Mouse (Mus musculus) megakaryocyte-erythroid progenitor cell, adult 5-6 weeks (primary cell): ENCODE data around the gene Nek6. TPM values are rescaled to one million over a fixed set of nuclear protein-coding genes. Genes with fewer than 3 reads are reported as not detected.

Experiments used
- ATAC-seq: replicated peaks from 2 replicates; pipeline ENCODE4 v1.8.0; 2016; ENCODE audit warnings: mild to moderate bottlenecking, inconsistent platforms; ENCODE audit not compliant: severe bottlenecking, poor library complexity, low FRiP score, low TSS enrichment
- total RNA-seq, 2 experiments: library from RNA; stranded (forward) in 1 of 2; stranded (reverse) in 1 of 2; fragments of 200-1000, 215-1000 nt in 1 of 2; fragments of >200 nt in 1 of 2; fragmentation: Nextera tagmentation in 1 of 2; gene quantifications; 2 replicates each; pipeline ENCODE4 v1.2.3; 2014 to 2017

Nek6 gene
- total RNA-seq, 2 experiments from 2014 or later = 0.05 TPM; not detected in 1

DNA sequence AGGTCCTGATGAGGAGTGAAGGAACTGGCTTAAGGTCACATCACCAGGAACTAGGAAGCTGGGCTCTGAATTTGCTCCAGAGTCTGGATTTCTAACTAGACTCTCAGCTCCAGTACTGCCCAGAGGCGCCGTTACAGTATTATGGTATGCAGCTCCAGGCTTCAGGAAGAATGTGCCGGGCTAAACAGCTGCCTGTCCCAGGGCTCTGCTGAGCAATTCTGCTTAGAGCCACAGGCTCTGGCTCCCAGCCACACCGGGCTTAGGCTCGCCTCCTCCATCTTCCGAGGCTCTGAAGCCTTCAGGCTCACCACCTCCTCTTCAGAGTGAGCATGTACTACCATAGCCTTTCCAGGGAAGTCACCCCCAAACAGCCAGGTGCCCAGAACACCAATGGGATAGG, 7.1 kb upstream of the Nek6 start:
- ATAC-seq = no peak

GRCm38 (mm10) chr2:38507181-38507580, 4.3 kb upstream of the Nek6 start:
- ATAC-seq = no peak

DNA sequence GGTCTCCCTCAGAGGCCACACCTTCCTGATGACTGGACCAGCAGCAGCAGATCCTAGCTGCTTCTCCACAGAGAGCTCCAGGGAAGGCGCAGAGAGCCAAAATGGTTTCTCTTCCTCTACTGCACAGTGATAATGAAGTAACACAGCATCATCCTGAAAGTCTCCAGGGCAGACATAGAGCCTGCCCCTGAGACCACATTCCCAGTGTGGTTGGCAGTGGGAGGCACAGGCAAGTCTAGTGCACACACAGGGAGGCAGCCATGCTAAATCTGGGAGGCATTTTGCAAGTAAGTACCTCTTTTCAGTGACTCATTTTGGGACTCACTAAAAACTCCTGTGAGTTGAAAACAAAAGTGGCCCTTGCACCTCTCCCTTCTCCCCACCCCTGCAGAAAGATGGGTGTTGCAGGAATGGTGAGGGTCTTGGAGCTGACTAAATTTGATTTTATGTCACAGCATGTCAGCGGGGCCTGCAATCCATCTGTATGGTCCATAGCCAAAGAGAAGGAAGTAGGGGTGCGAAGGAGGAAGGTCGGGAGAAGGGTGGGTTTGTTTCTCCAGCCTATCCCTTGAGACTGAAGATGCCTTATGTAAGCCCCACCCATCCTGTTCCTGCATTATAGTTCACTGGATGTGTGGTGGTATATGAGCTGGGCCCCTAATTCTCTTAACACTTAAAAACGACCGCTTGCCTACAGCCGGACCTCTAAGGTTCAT, 2.3 kb upstream of the Nek6 start:
- ATAC-seq = no peak

- peak; percentile 30 for ATAC-seq
These were observed 1.3 kb upstream of the Nek6 start for GRCm38 (mm10) chr2:38510120-38510519.

DNA sequence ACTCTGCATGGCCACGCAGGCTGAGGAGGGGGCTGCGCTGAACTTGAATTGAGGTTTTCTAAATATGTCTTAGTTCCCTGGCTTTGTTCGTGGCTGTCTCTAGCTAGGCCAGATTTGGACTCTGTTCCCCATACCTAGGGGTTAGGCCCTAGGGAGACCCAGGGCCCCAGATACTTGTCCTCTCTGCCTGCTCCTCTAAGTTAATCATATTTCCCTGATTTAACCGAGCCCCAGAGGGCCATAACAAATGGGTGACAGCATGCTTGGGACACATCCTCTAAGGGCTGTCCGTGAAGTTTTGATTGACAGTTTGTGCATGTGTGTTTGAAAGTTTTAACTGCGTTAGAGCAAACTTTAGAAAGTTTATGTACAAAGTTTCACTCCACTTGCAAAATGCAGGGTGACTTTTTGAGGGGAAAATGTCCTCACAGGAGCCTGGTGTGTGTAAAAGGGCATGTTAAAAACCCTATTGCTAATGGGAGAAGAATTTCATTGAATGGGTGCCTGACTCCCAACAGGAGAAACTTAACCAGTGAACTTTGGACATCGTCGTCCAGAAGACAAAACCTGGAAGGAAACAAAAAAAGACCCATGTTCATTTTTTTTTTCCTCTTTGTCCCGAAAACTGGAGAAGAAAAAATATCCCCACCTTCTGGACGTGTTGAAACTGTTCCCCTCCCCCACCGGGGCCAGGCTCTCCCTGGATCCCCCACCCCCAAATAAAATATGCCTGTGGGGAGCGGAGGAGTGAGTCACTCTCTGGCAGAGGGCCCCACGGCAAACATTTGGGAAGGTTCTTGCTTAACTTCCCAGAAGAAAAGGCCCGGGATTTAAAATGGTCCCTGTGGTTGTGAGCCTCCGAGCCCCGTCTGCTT, 1.1 kb downstream of the Nek6 start:
- no peak for ATAC-seq

DNA sequence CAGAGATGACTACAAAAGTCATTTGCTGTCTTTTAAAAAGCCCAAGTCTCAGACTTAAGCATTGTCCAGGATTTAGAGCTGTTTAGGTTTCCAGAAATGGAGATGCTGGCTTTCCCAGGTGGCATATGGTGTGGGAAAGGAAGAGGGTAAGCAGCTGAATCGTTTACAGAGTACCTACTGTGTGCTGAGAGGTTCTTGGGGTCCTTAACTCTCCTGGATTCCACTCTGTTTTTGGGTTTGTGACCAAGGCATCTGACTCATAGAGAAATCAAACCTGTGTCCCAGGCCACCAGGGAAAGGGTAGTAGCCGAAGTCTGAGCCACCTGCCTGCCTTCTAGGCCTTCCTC, 1.7 kb downstream of the Nek6 start:
- no peak for ATAC-seq

GRCm38 (mm10) chr2:38514411-38514810, 3.0 kb downstream of the Nek6 start:
- ATAC-seq = no peak

- no peak for ATAC-seq
These were observed 4.0 kb downstream of the Nek6 start for GRCm38 (mm10) chr2:38515446-38515845.

DNA sequence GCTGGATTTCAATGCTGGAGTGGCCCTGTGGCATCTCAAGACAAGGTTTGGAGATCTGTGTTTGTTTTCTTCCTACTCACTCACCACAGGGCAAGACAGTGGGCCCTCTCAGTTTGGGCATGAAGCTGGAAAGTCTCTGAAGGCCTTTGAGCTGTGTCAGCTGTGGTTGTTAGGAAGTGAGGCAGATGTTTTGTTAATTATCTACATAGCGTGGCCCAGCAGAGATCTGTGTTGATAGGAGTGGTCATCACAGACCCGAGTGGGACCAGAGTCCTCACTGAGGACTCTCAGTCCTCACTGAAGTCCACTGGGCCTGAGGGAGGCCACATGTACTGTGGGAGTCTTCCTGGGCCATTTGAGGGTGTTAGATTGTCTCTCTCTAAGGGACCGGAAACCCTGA, 5.0 kb downstream of the Nek6 start:
- ATAC-seq = no peak

DNA sequence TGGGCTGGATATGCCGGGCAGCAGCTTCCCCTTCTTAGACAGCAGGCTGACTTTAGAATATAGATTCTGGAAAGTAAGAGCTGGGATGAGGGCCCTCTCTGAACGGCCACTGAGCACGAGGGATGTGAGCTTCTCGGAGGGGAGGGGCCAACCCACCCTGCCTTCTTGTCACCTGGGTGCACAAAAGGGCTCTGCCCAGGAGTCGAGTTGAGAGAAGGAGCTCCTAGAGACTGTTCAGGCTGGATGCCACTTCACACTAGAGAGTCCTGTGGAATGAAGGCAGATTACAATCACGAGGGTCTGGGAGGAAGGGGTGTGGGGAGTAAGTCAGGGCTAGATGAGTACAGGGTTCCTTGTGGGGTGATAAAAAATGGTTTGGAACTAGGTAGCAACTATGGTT, 5.6 kb downstream of the Nek6 start:
- no peak for ATAC-seq

DNA sequence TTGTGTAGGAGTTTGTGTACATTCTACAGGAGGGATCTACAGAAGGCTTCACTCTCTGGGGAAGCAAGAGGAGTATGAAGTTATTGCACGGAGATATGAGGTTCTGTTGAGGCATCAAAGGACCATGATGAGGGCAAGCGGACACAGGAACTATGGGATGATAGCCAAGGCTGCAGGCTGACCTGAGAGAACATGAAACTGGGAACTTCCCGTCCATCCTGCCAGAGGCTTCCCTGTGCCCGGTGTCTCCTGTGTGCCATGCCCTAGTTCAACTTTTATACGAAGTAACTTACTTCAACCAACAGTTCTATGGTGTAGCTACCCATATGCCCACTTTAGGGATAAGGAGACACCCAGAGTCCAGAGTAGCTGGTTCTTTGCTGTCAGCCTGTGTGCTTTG, 7.3 kb downstream of the Nek6 start:
- no peak for ATAC-seq

DNA sequence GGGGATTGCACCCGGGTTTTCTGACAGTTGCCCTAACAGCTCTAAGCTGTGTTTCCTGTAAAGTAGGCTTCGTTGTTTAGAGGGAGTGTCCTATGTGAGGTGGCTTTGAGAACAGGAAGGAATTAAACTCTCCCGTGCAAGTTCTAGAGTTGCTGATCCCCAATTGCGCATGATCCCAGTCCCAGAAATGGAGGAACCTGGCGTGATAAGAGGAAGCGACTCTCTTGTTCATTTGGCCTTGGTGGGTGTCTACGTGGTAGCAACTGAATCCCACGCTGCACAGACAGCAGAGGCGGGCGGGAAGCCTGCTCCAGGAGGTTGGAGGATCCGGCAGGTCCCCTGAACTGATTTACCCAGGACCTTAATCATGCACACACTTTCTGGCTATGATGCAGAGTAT, 8.5 kb downstream of the Nek6 start:
- ATAC-seq = no peak

- ATAC-seq = no peak
These were observed 10.2 kb downstream of the Nek6 start for GRCm38 (mm10) chr2:38521618-38522017.

DNA sequence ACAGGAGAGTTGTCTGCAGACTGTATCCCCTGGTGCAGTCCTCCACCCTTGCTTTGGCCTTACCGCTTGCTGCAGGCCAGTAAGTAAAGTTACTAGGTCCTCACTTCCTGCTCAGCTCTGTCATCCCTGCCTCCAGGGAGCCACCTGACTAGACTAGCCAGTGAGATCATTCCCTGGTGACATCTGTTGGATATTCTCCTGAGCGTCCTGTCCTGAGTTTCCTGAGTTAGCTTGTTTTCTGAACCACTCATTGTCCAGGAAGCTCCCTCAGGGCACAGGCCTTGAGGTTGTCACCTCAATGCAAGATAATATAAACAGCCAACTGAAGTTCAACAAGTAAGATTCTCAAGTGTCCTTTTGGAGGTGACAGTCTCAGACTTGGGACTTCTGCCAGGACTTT, 10.9 kb downstream of the Nek6 start:
- no peak for ATAC-seq

- no peak for ATAC-seq
These were observed 12.5 kb downstream of the Nek6 start for GRCm38 (mm10) chr2:38523781-38524445.

DNA sequence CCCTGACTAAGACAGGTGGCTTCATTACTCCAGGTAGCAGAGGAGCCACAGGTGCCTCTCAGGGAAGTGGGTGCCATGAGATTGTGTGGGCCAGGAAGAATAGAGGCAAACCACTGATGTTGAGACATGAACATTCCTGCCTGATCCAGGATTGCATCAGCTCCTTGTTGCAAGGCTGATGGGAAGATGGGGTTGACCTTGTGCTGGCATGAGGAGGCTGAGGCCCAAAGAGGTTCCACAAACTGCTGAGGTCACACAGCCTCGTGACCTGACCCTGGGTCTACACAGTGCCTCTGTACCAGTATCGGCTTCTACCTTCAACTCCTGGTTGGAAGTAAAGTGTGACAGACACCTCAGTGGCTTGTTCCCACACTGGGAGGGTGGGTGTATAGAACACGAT, 13.6 kb downstream of the Nek6 start:
- ATAC-seq = no peak

- no peak for ATAC-seq
These were observed 18.2 kb downstream of the Nek6 start for GRCm38 (mm10) chr2:38529582-38530152.

GRCm38 (mm10) chr2:38530955-38531381, 19.5 kb downstream of the Nek6 start:
- peak; percentile 80 for ATAC-seq

- peak; percentile 34; the same call in 1 of the 2 replicates for ATAC-seq
These were observed 21.9 kb downstream of the Nek6 start for GRCm38 (mm10) chr2:38533322-38533721.

DNA sequence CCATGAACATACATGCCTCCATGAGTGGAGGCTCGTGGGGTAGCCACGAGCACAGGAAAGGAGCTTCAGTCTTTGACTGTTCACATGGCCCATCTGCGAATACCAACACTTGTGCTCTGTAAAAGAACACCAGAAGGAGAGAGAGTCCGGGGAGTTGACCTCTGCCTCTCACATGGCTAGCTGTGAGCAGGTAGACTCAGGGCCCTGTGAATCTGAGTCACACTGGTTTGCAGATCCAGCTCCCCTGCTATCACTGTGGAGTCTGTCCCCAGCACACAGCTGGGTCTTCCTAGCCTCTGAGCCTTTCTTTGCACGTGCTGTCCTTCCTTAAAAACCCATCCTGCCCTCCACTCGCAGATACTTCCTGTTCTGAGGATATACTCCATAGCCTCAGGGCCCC, 22.3 kb downstream of the Nek6 start:
- ATAC-seq = no peak
